8 mouse cellular contexts compared by ENCODE assay signal in genomic region chr10:81424246-81425051, GRCm38 (mm10). TPM values are rescaled to one million over a fixed set of nuclear protein-coding genes. Genes with fewer than 3 reads are reported as not detected.
DNase-seq lines count a peak whose midpoint lies in the region; ATAC-seq and TF ChIP-seq lines count a peak whose summit lies in the region.

No protein-coding gene starts in this region.

- no peak overlapping the region for H3K4me3 ChIP-seq in thymus, adult 2 months (ENCODE audit: control insufficient read depth, insufficient read depth, low read length)
- peak overlapping the region; percentile 80 for H3K4me3 ChIP-seq in cortical plate, adult 2 months (ENCODE audit: insufficient read depth, low read length)
- 0 out of 2 replicates have a peak overlapping the region, but pooled peaks have one; percentile 11 for H3K4me3 ChIP-seq in intestine, postnatal 0 days (ENCODE audit: low read depth, low read length)
- no peak overlapping the region for H3K4me3 ChIP-seq in neural tube, embryonic 14.5 days (ENCODE audit: low read depth, low read length)

- no peak overlapping the region for H3K27ac ChIP-seq in thymus, adult 2 months (ENCODE audit: control insufficient read depth, insufficient read depth, low read length)
- 0 out of 2 replicates have a peak overlapping the region, but pooled peaks have one; percentile 55 for H3K27ac ChIP-seq in cortical plate, adult 2 months (ENCODE audit: insufficient read depth, low read length)
- H3K27ac ChIP-seq in intestine, postnatal 0 days (ENCODE audit: low read depth, low read length) = no peak overlapping the region
- H3K27ac ChIP-seq in neural tube, embryonic 14.5 days (ENCODE audit: low read depth, low read length) = 0 out of 2 replicates have a peak overlapping the region, but pooled peaks have one; percentile 22

- H3K36me3 ChIP-seq in thymus, adult 2 months (ENCODE audit: control insufficient read depth, insufficient read depth, low read length) = no peaks in the 10 kb centered on the region
- peaks cover 7% of the 10 kb centered on the region; the same call in 1 of the 2 replicates for H3K36me3 ChIP-seq in intestine, postnatal 0 days (ENCODE audit: control insufficient read depth, insufficient read depth)
- peaks cover 4% of the 10 kb centered on the region; the same call in 1 of the 2 replicates for H3K36me3 ChIP-seq in neural tube, embryonic 14.5 days (ENCODE audit: control insufficient read depth, insufficient read depth, low read length)

- H3K4me1 ChIP-seq in thymus, adult 2 months (replicated peaks; ENCODE audit: control insufficient read depth, insufficient read depth, low read length) = peaks cover 16% of the 10 kb centered on the region
- peaks cover 7% of the 10 kb centered on the region; the same call in 1 of the 2 replicates for H3K4me1 ChIP-seq in cortical plate, adult 2 months (ENCODE audit: control insufficient read depth, insufficient read depth, low read length)
- H3K4me1 ChIP-seq in intestine, postnatal 0 days (replicated peaks; ENCODE audit: control insufficient read depth, insufficient read depth, low read length) = no peaks in the 10 kb centered on the region
- H3K4me1 ChIP-seq in neural tube, embryonic 14.5 days (ENCODE audit: control insufficient read depth, insufficient read depth, low read length) = peaks cover 26% of the 10 kb centered on the region

- no peak for ATAC-seq in intestine, postnatal 0 days
- peak; percentile 12; the same call in 1 of the 2 replicates for ATAC-seq in neural tube, embryonic 14.5 days (ENCODE audit: low read depth)

- H3K9me3 ChIP-seq in intestine, postnatal 0 days (ENCODE audit: control insufficient read depth) = no peaks in the 10 kb centered on the region
- no peaks in the 10 kb centered on the region for H3K9me3 ChIP-seq in neural tube, embryonic 14.5 days (ENCODE audit: control insufficient read depth, low read length)

- H3K27me3 ChIP-seq in thymus, adult 2 months (ENCODE audit: control insufficient read depth, insufficient read depth, low read length) = peaks cover 3% of the 10 kb centered on the region; the same call in 1 of the 2 replicates
- peaks cover 19% of the 10 kb centered on the region for H3K27me3 ChIP-seq in intestine, postnatal 0 days (replicated peaks; ENCODE audit: control insufficient read depth, insufficient read depth, low read length)
- H3K27me3 ChIP-seq in neural tube, embryonic 14.5 days (ENCODE audit: control insufficient read depth, insufficient read depth, low read length) = peaks cover 3% of the 10 kb centered on the region; the same call in 1 of the 2 replicates

- DNase-seq in thymus, postnatal 14 days = peak; percentile 23
- no peak for DNase-seq in thymus, adult 2 months
- peak; percentile 80 to 86 for DNase-seq in heart, adult 18-20 months
- peak; percentile 29 for DNase-seq in liver
- DNase-seq in B cell, adult 2 months = no peak

- TF ChIP-seq POLR2A in thymus, adult 2 months (IDR thresholded peaks at IDR 0.05; ENCODE audit: control insufficient read depth, extremely low read depth, insufficient read depth, low read length, poor library complexity) = no peak
- no peak for TF ChIP-seq POLR2A in cortical plate, adult 2 months (IDR thresholded peaks at IDR 0.05; ENCODE audit: extremely low read depth, insufficient read depth, low read length)

- peak overlapping the region; percentile 72 for H3K4me2 ChIP-seq in intestine, postnatal 0 days (replicated peaks; ENCODE audit: low read depth)
- H3K4me2 ChIP-seq in neural tube, embryonic 14.5 days (ENCODE audit: low read depth, low read length) = 0 out of 2 replicates have a peak overlapping the region, but pooled peaks have one; percentile 20

- WGBS in thymus, adult 2 months = 57% methylated on average over 25 of the region's 25 CpGs
- 13% methylated on average over 25 of the region's 25 CpGs for WGBS in intestine, postnatal 0 days
- 3% methylated on average over 23 of the region's 25 CpGs for WGBS in neural tube, embryonic 14.5 days

- no peak overlapping the region for H3K9ac ChIP-seq in intestine, postnatal 0 days (ENCODE audit: low read depth, low read length)
- H3K9ac ChIP-seq in neural tube, embryonic 14.5 days (replicated peaks; ENCODE audit: low read depth, low read length) = no peak overlapping the region

- TF ChIP-seq CTCF in thymus, adult 2 months (IDR thresholded peaks at IDR 0.05; ENCODE audit: borderline replicate concordance, control insufficient read depth, extremely low read depth, insufficient read depth, low read length, poor library complexity) = no peak
- TF ChIP-seq CTCF in cortical plate, adult 2 months (IDR thresholded peaks at IDR 0.05; ENCODE audit: extremely low read depth, insufficient read depth, low read length) = no peak
- TF ChIP-seq CTCF in intestine, postnatal 0 days (IDR thresholded peaks at IDR 0.05; ENCODE audit: low read depth) = no peak

RNA-seq across cellular contexts. Expression of gene Nfic, which starts 31.0 kb away (rescaled TPM):
- polyA plus RNA-seq in thymus, adult 2 months (2012; rRNA removed) = 26.3 and 26.7 TPM in 2 replicates
- 52.2 and 54.5 TPM in 2 replicates for polyA plus RNA-seq in cortical plate, adult 2 months (2012; rRNA removed)
- total RNA-seq in heart, adult 18-20 months (2021) = 10 to 100 TPM; 91.0 to 93.4 TPM
- polyA plus RNA-seq in intestine, postnatal 0 days (2015; fragmentation: Nextera tagmentation; extraction: Ambion mirVana) = 29.2 and 35.1 TPM in 2 replicates
- 21.9 and 25.0 TPM in 2 replicates for polyA plus RNA-seq in neural tube, embryonic 14.5 days (2014; fragmentation: Nextera tagmentation; extraction: Ambion mirVana)

RNA-seq across cellular contexts. Expression of gene Smim24, which starts 31.6 kb away (rescaled TPM):
- 49.7 and 51.1 TPM in 2 replicates for polyA plus RNA-seq in thymus, adult 2 months (2012; rRNA removed)
- polyA plus RNA-seq in cortical plate, adult 2 months (2012; rRNA removed) = 2.5 and 3.0 TPM in 2 replicates
- 1 to 10 TPM; 1.9 to 2.2 TPM for total RNA-seq in heart, adult 18-20 months (2021)
- polyA plus RNA-seq in intestine, postnatal 0 days (2015; fragmentation: Nextera tagmentation; extraction: Ambion mirVana) = 1,233 and 1,333 TPM in 2 replicates
- polyA plus RNA-seq in neural tube, embryonic 14.5 days (2014; fragmentation: Nextera tagmentation; extraction: Ambion mirVana) = 1.3 and 2.0 TPM in 2 replicates

RNA-seq across cellular contexts. Expression of gene Gm48552, which starts 35.6 kb away (rescaled TPM):
- polyA plus RNA-seq in thymus, adult 2 months (2012; rRNA removed) = 7.5 and 8.4 TPM in 2 replicates
- 6.8 and 7.8 TPM in 2 replicates for polyA plus RNA-seq in cortical plate, adult 2 months (2012; rRNA removed)
- total RNA-seq in heart, adult 18-20 months (2021) = under 1 TPM in 1 of 2 experiments, not detected in 1; 0.51 TPM
- polyA plus RNA-seq in intestine, postnatal 0 days (2015; fragmentation: Nextera tagmentation; extraction: Ambion mirVana) = 0.31 TPM in 1 of 2 replicates, not detected in the other
- polyA plus RNA-seq in neural tube, embryonic 14.5 days (2014; fragmentation: Nextera tagmentation; extraction: Ambion mirVana) = 2.0 and 4.4 TPM in 2 replicates

RNA-seq across cellular contexts. Expression of gene Gm48551, which starts 40.2 kb away (rescaled TPM):
- 4.1 and 5.3 TPM in 2 replicates for polyA plus RNA-seq in thymus, adult 2 months (2012; rRNA removed)
- 5.8 and 5.9 TPM in 2 replicates for polyA plus RNA-seq in cortical plate, adult 2 months (2012; rRNA removed)
- total RNA-seq in heart, adult 18-20 months (2021) = 1 to 10 TPM in 1 of 2 experiments, under 1 TPM in 1; 0.65 to 2.3 TPM
- 0.76 and 1.1 TPM in 2 replicates for polyA plus RNA-seq in intestine, postnatal 0 days (2015; fragmentation: Nextera tagmentation; extraction: Ambion mirVana)
- polyA plus RNA-seq in neural tube, embryonic 14.5 days (2014; fragmentation: Nextera tagmentation; extraction: Ambion mirVana) = 4.3 and 6.3 TPM in 2 replicates

RNA-seq across cellular contexts. Expression of gene Dohh, which starts 40.2 kb away (rescaled TPM):
- 119 and 123 TPM in 2 replicates for polyA plus RNA-seq in thymus, adult 2 months (2012; rRNA removed)
- 106 and 108 TPM in 2 replicates for polyA plus RNA-seq in cortical plate, adult 2 months (2012; rRNA removed)
- 10 to 100 TPM; 49.9 to 59.6 TPM for total RNA-seq in heart, adult 18-20 months (2021)
- polyA plus RNA-seq in intestine, postnatal 0 days (2015; fragmentation: Nextera tagmentation; extraction: Ambion mirVana) = 54.0 and 59.4 TPM in 2 replicates
- polyA plus RNA-seq in neural tube, embryonic 14.5 days (2014; fragmentation: Nextera tagmentation; extraction: Ambion mirVana) = 61.0 and 68.0 TPM in 2 replicates

Comparison
In these comparisons a context has a peak if more than half of its experiments do, and no peak if none do; other contexts are left out.
1. DNase-seq: peak in thymus, postnatal 14 days (single experiment), heart, adult 18-20 months (2 of 2) and liver (single experiment); none in thymus, adult 2 months (single experiment) and B cell, adult 2 months (0 of 2).
2. H3K27ac ChIP-seq: peak in cortical plate, adult 2 months (single experiment) and neural tube, embryonic 14.5 days (single experiment); none in thymus, adult 2 months (single experiment) and intestine, postnatal 0 days (single experiment).
3. H3K4me3 ChIP-seq: peak in cortical plate, adult 2 months (single experiment) and intestine, postnatal 0 days (single experiment); none in thymus, adult 2 months (single experiment) and neural tube, embryonic 14.5 days (single experiment).
4. RNA of gene Smim24, which starts 31.6 kb away (polyA plus RNA-seq): 1,233 to 1,333 TPM in intestine, postnatal 0 days; 49.7 to 51.1 TPM in thymus, adult 2 months, 2.5 to 3.0 TPM in cortical plate, adult 2 months and 1.3 to 2.0 TPM in neural tube, embryonic 14.5 days; every median in the first group is over 10 times any median in the second.